Mouse (Mus musculus) layer of hippocampus, adult 8-10 months (tissue): ENCODE measurements at regions not wholly inside any gene's neighbourhood (a gene's known extent, or its start where the extent isn't known, plus 50 kb on each side); places are given as distances from the start of the nearest gene placed in this dataset.

Experiments
- DNase-seq, 2 experiments: peaks; one replicate each; pipeline ENCODE4 v3.0.0; 2022; ENCODE audit warnings: low spot score in 2 of 2

DNA sequence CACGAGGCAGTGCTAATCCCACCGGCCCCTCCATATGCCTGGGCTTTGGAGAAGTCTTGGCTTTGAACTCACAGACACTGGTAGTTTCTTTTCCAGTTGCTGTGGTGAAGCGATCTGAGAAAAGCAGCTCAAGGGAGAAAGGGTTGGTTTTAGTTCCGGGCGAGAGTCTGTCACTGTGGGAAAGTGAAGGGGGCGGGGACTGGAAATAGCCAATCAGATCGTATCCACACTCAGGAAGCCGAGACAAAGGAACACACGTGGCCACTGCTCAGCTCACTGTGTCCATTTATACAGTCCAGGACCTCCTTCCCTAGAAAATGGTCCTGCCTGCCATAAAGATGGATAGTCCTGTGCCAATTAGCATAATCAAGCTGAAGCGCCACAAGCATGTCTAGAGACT lies 57.2 kb upstream of the Tgfbr2 start:
- DNase-seq, result no peak

DNA sequence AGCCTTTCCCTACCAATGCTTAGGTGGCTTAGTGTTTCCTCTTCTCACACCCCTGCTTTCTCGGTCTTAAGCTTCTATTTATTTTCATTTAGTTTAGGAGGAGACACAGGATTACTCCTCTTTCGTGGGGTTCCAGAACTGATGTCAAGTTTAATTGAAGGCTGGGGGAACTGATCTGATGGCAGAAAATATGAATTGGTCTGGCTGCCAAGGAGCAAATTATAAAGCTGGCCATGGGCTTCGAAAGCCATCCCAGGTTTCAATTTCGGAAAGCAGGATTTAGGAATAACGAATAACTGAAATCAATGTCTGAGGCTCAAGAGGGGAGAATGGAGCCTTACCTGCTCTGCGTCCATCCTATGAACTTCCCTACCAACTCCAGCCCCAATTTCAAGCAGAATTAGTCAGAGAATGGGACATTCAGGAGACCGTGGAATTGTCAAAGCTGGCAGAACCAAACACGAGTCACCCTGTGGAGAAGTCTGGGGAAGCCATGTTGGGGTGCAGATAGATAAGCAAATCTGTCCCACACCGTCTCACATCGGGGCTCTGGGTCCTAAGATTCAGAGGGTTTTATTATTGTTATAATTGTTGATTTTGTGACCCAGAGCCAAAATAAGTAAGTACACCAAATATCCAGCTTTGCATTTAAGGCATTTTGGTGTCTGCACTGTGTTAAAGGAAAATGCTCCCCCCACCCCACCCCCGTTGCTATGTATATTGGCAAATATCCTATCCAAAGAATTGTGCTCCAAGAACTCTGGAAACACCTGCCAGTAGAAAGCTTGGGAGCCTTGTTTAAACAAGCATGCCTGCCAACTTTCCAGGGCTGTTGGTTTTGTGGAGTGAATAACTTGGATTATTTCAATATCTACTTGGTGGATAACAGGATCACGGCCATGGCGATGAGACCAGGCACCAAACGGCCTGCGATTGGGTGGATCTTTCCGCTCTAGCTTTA lies 56.5 kb upstream of the Tgfbr2 start:
- no peak for DNase-seq

DNA sequence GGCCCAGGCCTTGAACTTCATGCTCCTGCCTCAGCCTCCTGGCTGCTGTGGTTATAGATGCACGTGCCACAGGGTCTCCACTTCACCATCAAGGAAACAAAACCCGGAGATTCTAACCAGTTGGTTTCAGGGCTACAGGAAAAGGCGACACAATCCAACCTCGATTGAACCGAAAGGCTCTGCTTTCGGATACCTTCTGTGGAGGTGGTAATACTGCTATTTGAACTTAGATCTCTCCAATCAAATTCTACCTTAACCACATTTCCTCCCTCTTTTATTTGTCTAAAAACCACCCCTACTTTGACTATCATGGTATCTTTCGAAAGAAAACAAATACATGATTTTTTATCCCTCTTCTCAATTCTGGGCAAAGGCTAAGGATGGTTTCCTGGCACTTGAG lies 55.2 kb upstream of the Tgfbr2 start:
- DNase-seq, result no peak

DNA sequence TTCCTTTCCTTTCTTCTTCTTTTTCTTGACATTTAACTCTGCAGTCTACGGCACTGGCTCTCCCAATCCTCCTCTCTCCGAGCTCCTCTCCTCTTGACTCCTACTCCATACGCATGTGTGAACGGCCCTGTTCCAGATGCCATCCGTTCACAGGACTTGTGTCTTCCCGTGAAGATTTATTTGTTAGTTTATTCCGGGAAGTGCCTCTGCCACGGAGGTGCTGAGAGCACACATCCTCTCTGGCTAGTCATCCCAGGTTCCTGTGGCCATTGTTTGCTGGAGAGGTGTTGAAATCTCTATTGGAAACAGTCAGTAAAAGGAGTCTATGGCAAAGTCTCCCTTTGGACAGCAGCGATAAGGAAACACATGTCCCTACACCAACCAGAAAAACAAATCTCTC lies 53.3 kb upstream of the Tgfbr2 start:
- DNase-seq, result no peak

DNA sequence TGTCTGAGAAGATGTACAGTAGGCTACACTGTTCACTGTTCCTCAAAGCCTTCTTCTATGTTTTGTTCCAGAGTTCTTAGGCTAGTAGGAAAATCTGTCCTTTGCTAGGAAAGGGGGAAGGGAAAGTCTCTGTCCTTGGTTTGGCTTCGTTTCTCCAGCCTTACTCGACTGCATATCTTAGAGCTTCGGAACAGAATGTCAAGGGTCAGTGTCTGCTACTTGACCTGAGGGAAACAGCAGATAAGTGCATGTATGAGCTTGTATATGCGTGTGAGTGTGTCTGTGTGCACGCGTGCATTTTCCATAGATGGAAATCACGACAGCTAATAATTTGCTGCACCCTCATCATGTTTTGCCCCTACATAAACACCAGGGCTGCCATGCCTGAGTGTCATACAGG lies 52.6 kb upstream of the Tgfbr2 start:
- no peak for DNase-seq
